Mouse (Mus musculus): ENCODE results near the gene Sirt7. TPM values are rescaled to one million over a fixed set of nuclear protein-coding genes. Genes with fewer than 3 reads are reported as not detected.

The Sirt7 gene
- total RNA-seq (2023) = 100 to 1,000 TPM; 124 to 136 TPM

GRCm38 (mm10) chr11:120625152-120625775 is at the start of gene Sirt7:
Gene Sirt7, minus strand, starts transcription at chr11:120625240.

GRCm38 (mm10) chr11:120672687-120673593 is 47.9 kb upstream of the Sirt7 start, which contains the start of gene Aspscr1:
Gene Aspscr1, plus strand, starts transcription at chr11:120672973.

GRCm38 (mm10) chr11:120661076-120661460 is 36.0 kb upstream of the Sirt7 start, which contains the start of gene Notum:
Gene Notum, minus strand, starts transcription at chr11:120661175.

GRCm38 (mm10) chr11:120648001-120648476 is 23.0 kb upstream of the Sirt7 start, which contains the start of gene Myadml2:
Gene Myadml2, minus strand, starts transcription at chr11:120648158.

GRCm38 (mm10) chr11:120643601-120643987 is 18.6 kb upstream of the Sirt7 start, which contains the start of gene Pycr1:
Gene Pycr1, minus strand, starts transcription at chr11:120643769.

GRCm38 (mm10) chr11:120633520-120634343 is 8.7 kb upstream of the Sirt7 start, which contains the start of gene Mafg:
Gene Mafg, minus strand, starts transcription at chr11:120633600.

GRCm38 (mm10) chr11:120617519-120618112 is 7.4 kb downstream of the Sirt7 start, which contains the start of gene Pcyt2:
Gene Pcyt2, minus strand, starts transcription at chr11:120617936.

GRCm38 (mm10) chr11:120608241-120609034 is 16.6 kb downstream of the Sirt7 start, which contains the start of gene Npb:
Gene Npb, plus strand, starts transcription at chr11:120608477.

GRCm38 (mm10) chr11:120598283-120598989 is 26.6 kb downstream of the Sirt7 start, which contains the start of the genes Alyref and Anapc11:
Gene Alyref, minus strand, starts transcription at chr11:120598365.
Gene Anapc11, plus strand, starts transcription at chr11:120598421.

GRCm38 (mm10) chr11:120581490-120582267 is 43.4 kb downstream of the Sirt7 start, which contains the start of gene Arhgdia:
Gene Arhgdia, minus strand, starts transcription at chr11:120581624.

GRCm38 (mm10) chr11:120572752-120573584 is 52.1 kb downstream of the Sirt7 start, which contains the start of gene P4hb:
Gene P4hb, minus strand, starts transcription at chr11:120573253.

Other genes starting within 250 kb of the Sirt7 start
- 10 to 100 TPM; 23.1 to 23.6 TPM for gene Faap100, start 246.5 kb downstream of the Sirt7 start, total RNA-seq (2023)
- 10 to 100 TPM; 57.3 to 70.4 TPM for gene Nploc4, start 187.5 kb downstream of the Sirt7 start, total RNA-seq (2023)
- gene Tspan10, start 182.6 kb downstream of the Sirt7 start, total RNA-seq (2023) = 10 to 100 TPM in 1 of 2 experiments, not detected in 1; 50.9 TPM
- gene Pde6g, start 171.7 kb downstream of the Sirt7 start, total RNA-seq (2023) = under 1 TPM in 1 of 2 experiments, not detected in 1; 0.32 TPM
- gene Oxld1, start 167.2 kb downstream of the Sirt7 start, total RNA-seq (2023) = 1 to 10 TPM; 5.4 to 9.3 TPM
- gene Ccdc137, start 167.1 kb downstream of the Sirt7 start, total RNA-seq (2023) = 10 to 100 TPM; 37.4 to 41.2 TPM
- gene Arl16, start 157.6 kb downstream of the Sirt7 start, total RNA-seq (2023) = 10 to 100 TPM; 13.0 to 15.9 TPM
- 10 to 100 TPM; 38.9 to 39.5 TPM for gene Mrpl12, start 140.6 kb downstream of the Sirt7 start, total RNA-seq (2023)
- gene Slc25a10, start 133.4 kb downstream of the Sirt7 start, total RNA-seq (2023) = 10 to 100 TPM; 14.7 to 15.0 TPM
- gene Gcgr, start 94.5 kb downstream of the Sirt7 start, total RNA-seq (2023) = not detected
- 10 to 100 TPM; 40.5 to 43.6 TPM for gene Mcrip1, start 75.5 kb downstream of the Sirt7 start, total RNA-seq (2023)
- gene Ppp1r27, start 74.1 kb downstream of the Sirt7 start, total RNA-seq (2023) = not detected
- 100 to 1,000 TPM; 141 to 149 TPM for gene P4hb, start 52.0 kb downstream of the Sirt7 start, total RNA-seq (2023)
- gene Arhgdia, start 43.6 kb downstream of the Sirt7 start, total RNA-seq (2023) = 100 to 1,000 TPM; 520 to 527 TPM
- gene Alyref, start 26.9 kb downstream of the Sirt7 start, total RNA-seq (2023) = 100 to 1,000 TPM; 130 to 143 TPM
- gene Anapc11, start 26.8 kb downstream of the Sirt7 start, total RNA-seq (2023) = 10 to 100 TPM; 50.0 to 53.1 TPM
- gene Npb, start 16.8 kb downstream of the Sirt7 start, total RNA-seq (2023) = 1 to 10 TPM; 1.6 to 2.4 TPM
- 100 to 1,000 TPM; 107 to 119 TPM for gene Pcyt2, start 7.3 kb downstream of the Sirt7 start, total RNA-seq (2023)
- 10 to 100 TPM; 48.0 to 54.0 TPM for gene Mafg, start 8.4 kb upstream of the Sirt7 start, total RNA-seq (2023)
- gene Pycr1, start 18.5 kb upstream of the Sirt7 start, total RNA-seq (2023) = under 1 TPM in 1 of 2 experiments, not detected in 1; 0.81 TPM
- 1 to 10 TPM in 1 of 2 experiments, not detected in 1; 1.4 TPM for gene Myadml2, start 22.9 kb upstream of the Sirt7 start, total RNA-seq (2023)
- not detected for gene Notum, start 35.9 kb upstream of the Sirt7 start, total RNA-seq (2023)
- gene Aspscr1, start 47.7 kb upstream of the Sirt7 start, total RNA-seq (2023) = 100 to 1,000 TPM in 1 of 2 experiments, 10 to 100 TPM in 1; 97.4 to 100 TPM
- 10 to 100 TPM; 30.5 to 32.1 TPM for gene Cenpx, start 88.5 kb upstream of the Sirt7 start, total RNA-seq (2023)
- gene Lrrc45, start 88.7 kb upstream of the Sirt7 start, total RNA-seq (2023) = 10 to 100 TPM; 38.6 to 46.7 TPM
- gene Rac3, start 96.2 kb upstream of the Sirt7 start, total RNA-seq (2023) = 1 to 10 TPM; 1.1 to 1.5 TPM
- gene Dcxr, start 102.0 kb upstream of the Sirt7 start, total RNA-seq (2023) = 10 to 100 TPM; 12.1 to 18.0 TPM
- gene Cbr2, start 106.9 kb upstream of the Sirt7 start, total RNA-seq (2023) = not detected
- gene Hmga1b, start 137.6 kb upstream of the Sirt7 start, total RNA-seq (2023) = 10 to 100 TPM; 32.7 to 39.2 TPM
- gene Rfng, start 159.0 kb upstream of the Sirt7 start, total RNA-seq (2023) = 10 to 100 TPM; 14.3 to 15.5 TPM
- gene Gps1, start 159.0 kb upstream of the Sirt7 start, total RNA-seq (2023) = 10 to 100 TPM; 75.3 to 86.7 TPM
- 10 to 100 TPM; 62.1 to 78.8 TPM for gene Dus1l, start 171.2 kb upstream of the Sirt7 start, total RNA-seq (2023)
- 100 to 1,000 TPM; 107 to 111 TPM for gene Fasn, start 199.3 kb upstream of the Sirt7 start, total RNA-seq (2023)

Measured in B cell, adult 67 days (primary cell).